ENCODE assay signal across 8 mouse cellular contexts in genomic region chr9:77469791-77470607, GRCm38 (mm10).
DNase-seq lines count a peak whose midpoint lies in the region; ATAC-seq lines count a peak whose summit lies in the region.

No protein-coding gene starts in this region.

- peak; percentile 87 for ATAC-seq in forebrain, embryonic 16.5 days
- peak; percentile 74; the same call in 1 of the 2 replicates for ATAC-seq in limb, embryonic 12.5 days (ENCODE audit: insufficient number of reproducible peaks, insufficient read depth, low FRiP score, low TSS enrichment, low read depth)

- H3K4me2 ChIP-seq in forebrain, embryonic 16.5 days (ENCODE audit: low read length) = peak overlapping the region; percentile 29
- H3K4me2 ChIP-seq in limb, embryonic 12.5 days = no peak overlapping the region

- H3K9me3 ChIP-seq in forebrain, embryonic 16.5 days (ENCODE audit: control insufficient read depth, low read length) = no peaks in the 10 kb centered on the region
- H3K9me3 ChIP-seq in limb, embryonic 12.5 days = no peaks in the 10 kb centered on the region

- H3K36me3 ChIP-seq in forebrain, embryonic 16.5 days (ENCODE audit: control insufficient read depth, insufficient read depth) = no peaks in the 10 kb centered on the region
- peaks cover 22% of the 10 kb centered on the region for H3K36me3 ChIP-seq in limb, embryonic 12.5 days

- no peak overlapping the region for H3K27ac ChIP-seq in forebrain, embryonic 16.5 days (ENCODE audit: low read length)
- no peak overlapping the region for H3K27ac ChIP-seq in limb, embryonic 12.5 days

- H3K4me1 ChIP-seq in forebrain, embryonic 16.5 days (replicated peaks; ENCODE audit: control insufficient read depth, insufficient read depth, low read length) = peaks cover 10% of the 10 kb centered on the region
- H3K4me1 ChIP-seq in limb, embryonic 12.5 days (replicated peaks) = peaks cover 21% of the 10 kb centered on the region

- 45% methylated on average over 20 of the region's 20 CpGs for WGBS in forebrain, embryonic 16.5 days
- 68% methylated on average over 20 of the region's 20 CpGs for WGBS in limb, embryonic 12.5 days

- H3K4me3 ChIP-seq in forebrain, embryonic 16.5 days (replicated peaks; ENCODE audit: low read length) = no peak overlapping the region
- H3K4me3 ChIP-seq in limb, embryonic 12.5 days (replicated peaks) = no peak overlapping the region

- H3K27me3 ChIP-seq in forebrain, embryonic 16.5 days (replicated peaks; ENCODE audit: control insufficient read depth, insufficient read depth, low read length) = no peaks in the 10 kb centered on the region
- no peaks in the 10 kb centered on the region for H3K27me3 ChIP-seq in limb, embryonic 12.5 days

- peak; percentile 10 to 16 for DNase-seq in spleen, postnatal 36 days (ENCODE audit: low spot score in 2 of 2)
- no peak for DNase-seq in spleen, postnatal 14 days (ENCODE audit: low spot score in 2 of 2)
- peak; percentile 43 for DNase-seq in kidney, adult 9 months
- peak; percentile 79 for DNase-seq in right cerebral cortex, postnatal 25 days
- DNase-seq in ovary, adult 18-20 months (ENCODE audit: low spot score) = no peak
- DNase-seq in gastrocnemius, adult 8-10 months (ENCODE audit: low spot score in 2 of 2) = no peak

- no peak overlapping the region for H3K9ac ChIP-seq in forebrain, embryonic 16.5 days (replicated peaks; ENCODE audit: low read depth, low read length)
- no peak overlapping the region for H3K9ac ChIP-seq in limb, embryonic 12.5 days (replicated peaks)

Comparison
In these comparisons a context has a peak if more than half of its experiments do, and no peak if none do; other contexts are left out.
1. DNase-seq: peak in spleen, postnatal 36 days (2 of 2), kidney, adult 9 months (single experiment) and right cerebral cortex, postnatal 25 days (single experiment); none in spleen, postnatal 14 days (0 of 2), ovary, adult 18-20 months (single experiment) and gastrocnemius, adult 8-10 months (0 of 2).